Mouse (Mus musculus) kidney, postnatal 0 days (tissue): ENCODE measurements around the gene Mmp17. TPM values are rescaled to one million over a fixed set of nuclear protein-coding genes. Genes with fewer than 3 reads are reported as not detected.

ENCODE experiments used
- ATAC-seq: fragments of 200-750 bp; cut with Nextera tagmentation; replicated peaks from 2 replicates; pipeline ENCODE4 v1.8.0; 2017; ENCODE audit warnings: low read depth, moderate number of reproducible peaks, moderate TSS enrichment, moderate library complexity; ENCODE audit not compliant: low FRiP score
- DNase-seq: peaks from one replicate; pipeline ENCODE4 v3.0.0-alpha.2; 2016; ENCODE audit warnings: low spot score
- H3K27ac ChIP-seq: fragments of 300-500 bp; sonication (generic); 2 replicates; pipeline ENCODE4 v1.5.1; 2014; ENCODE audit warnings: mild to moderate bottlenecking
- H3K27me3 ChIP-seq: fragments of 300-500 bp; sonication (generic); 2 replicates; pipeline ENCODE4 v1.6.1; 2014; ENCODE audit warnings: low read length, mixed read lengths; ENCODE audit not compliant: insufficient read depth
- H3K36me3 ChIP-seq: fragments of 300-500 bp; sonication (generic); 2 replicates; pipeline ENCODE4 v1.6.1; 2014; ENCODE audit warnings: low read length, mixed read lengths; ENCODE audit not compliant: insufficient read depth
- H3K4me1 ChIP-seq: fragments of 300-500 bp; sonication (generic); replicated peaks from 2 replicates; pipeline ENCODE4 v1.6.1; 2014; ENCODE audit warnings: antibody characterized with exemption, low read length, mixed read lengths; ENCODE audit not compliant: insufficient read depth
- H3K4me2 ChIP-seq: fragments of 300-500 bp; sonication (generic); 2 replicates; pipeline ENCODE4 v1.6.1; 2014; ENCODE audit warnings: mild to moderate bottlenecking, low read length, moderate library complexity, mixed read lengths
- H3K4me3 ChIP-seq: fragments of 300-500 bp; sonication (generic); replicated peaks from 2 replicates; pipeline ENCODE4 v1.5.1; 2014; ENCODE audit warnings: low read depth, low read length
- H3K9ac ChIP-seq: fragments of 300-500 bp; sonication (generic); 2 replicates; pipeline ENCODE4 v1.6.1; 2014; ENCODE audit warnings: low read depth, low read length
- H3K9me3 ChIP-seq: fragments of 300-500 bp; sonication (generic); replicated peaks from 2 replicates; pipeline ENCODE4 v1.6.1; 2016; ENCODE audit warnings: low read length, inconsistent platforms, mixed read lengths
- CTCF ChIP-seq: IDR thresholded peaks from 2 replicates; pipeline ENCODE4 v1.5.1; 2016; ENCODE audit warnings: antibody characterized with exemption, low read depth, mild to moderate bottlenecking, moderate library complexity
- WGBS: fragments of 180-500 bp; shearing (Covaris S2); extraction: QIAGEN DNeasy Blood & Tissue Kit; methylation state at CpG from one replicate; pipeline ENCODE4 v1.1.7; 2014; 5-methylcytosine and 5-hydroxymethylcytosine counted together
- polyA plus RNA-seq: library from polyadenylated mRNA; unstranded; fragments of >200 nt; fragmentation: Nextera tagmentation; extraction: Ambion mirVana; gene quantifications from 2 replicates; pipeline ENCODE4 v1.2.1, GENCODE M21; 2015

The Mmp17 gene
- polyA plus RNA-seq, 1 experiment from 2014 or later = 2.0 TPM

- Histone ChIP-seq H3K27ac (no peak overlapping the region), H3K4me1 (peaks cover 7% of the 10 kb centered on the region; the same call in 1 of the 2 replicates), H3K4me2 (peak overlapping the region; percentile 100), H3K4me3 (peak overlapping the region; percentile 76), H3K36me3 (no peaks in the 10 kb centered on the region), H3K9me3 (no peaks in the 10 kb centered on the region), H3K27me3 (no peaks in the 10 kb centered on the region), H3K9ac (peak overlapping the region; percentile 63)
- 0 out of 2 replicates have a peak, but pooled peaks have one; percentile 11 for ATAC-seq
- DNase-seq = peak; percentile 19
- under 1% methylated on average over 69 of the region's 76 CpGs for WGBS
- TF ChIP-seq CTCF = peak; percentile 21
Measured at GRCm38 (mm10) chr5:129584583-129585541, 893 bp downstream of the Mmp17 start.

- Histone ChIP-seq H3K4me2 (peak overlapping the region; percentile 100), H3K9ac (no peak overlapping the region), H3K36me3 (no peaks in the 10 kb centered on the region), H3K4me3 (peak overlapping the region; percentile 76; the same call in 1 of the 2 replicates), H3K27ac (no peak overlapping the region), H3K9me3 (no peaks in the 10 kb centered on the region), H3K4me1 (peaks cover 7% of the 10 kb centered on the region; the same call in 1 of the 2 replicates), H3K27me3 (no peaks in the 10 kb centered on the region)
- ATAC-seq = peak; percentile 41
- TF ChIP-seq CTCF = peak; percentile 97
- 0% methylated on average over 17 of the region's 17 CpGs for WGBS
- DNase-seq = peak; percentile 85
Measured at GRCm38 (mm10) chr5:129586016-129586415, 2.0 kb downstream of the Mmp17 start.

- WGBS = 65% methylated on average over 13 of the region's 13 CpGs
- ATAC-seq = no peak
- no peak overlapping the region for H3K9ac ChIP-seq
Measured at GRCm38 (mm10) chr5:129586471-129586870, 2.5 kb downstream of the Mmp17 start.

GRCm38 (mm10) chr5:129590915-129591314 is 6.9 kb downstream of the Mmp17 start:
- no peaks in the 10 kb centered on the region for H3K27me3 ChIP-seq
- no peak for ATAC-seq
- WGBS = 12% methylated on average over 11 of the region's 11 CpGs
- H3K36me3 ChIP-seq = no peaks in the 10 kb centered on the region
- H3K9ac ChIP-seq = no peak overlapping the region
- DNase-seq = peak; percentile 14
- no peaks in the 10 kb centered on the region for H3K9me3 ChIP-seq
- H3K4me2 ChIP-seq = no peak overlapping the region
- no peak overlapping the region for H3K4me3 ChIP-seq
- no peak overlapping the region for H3K27ac ChIP-seq
- H3K4me1 ChIP-seq = no peaks in the 10 kb centered on the region
- no peak for TF ChIP-seq CTCF

More at GRCm38 (mm10) chr5:129586471-129586870, 2.5 kb downstream of the Mmp17 start:
- no peak overlapping the region for H3K27ac ChIP-seq
- no peak for TF ChIP-seq CTCF
- H3K36me3 ChIP-seq = no peaks in the 10 kb centered on the region
- H3K4me2 ChIP-seq = peak overlapping the region; percentile 100
- H3K27me3 ChIP-seq = no peaks in the 10 kb centered on the region
- 0 out of 2 replicates have a peak overlapping the region, but pooled peaks have one; percentile 13 for H3K4me3 ChIP-seq
- no peaks in the 10 kb centered on the region for H3K9me3 ChIP-seq
- no peak for DNase-seq
- H3K4me1 ChIP-seq = peaks cover 7% of the 10 kb centered on the region; the same call in 1 of the 2 replicates

GRCm38 (mm10) chr5:129594116-129595114 is 10.4 kb downstream of the Mmp17 start:
- peak; percentile 97 for TF ChIP-seq CTCF
- peak; percentile 35; the same call in 1 of the 2 replicates for ATAC-seq
- no peak overlapping the region for H3K4me2 ChIP-seq

More at GRCm38 (mm10) chr5:129594116-129595114, 10.4 kb downstream of the Mmp17 start:
- no peaks in the 10 kb centered on the region for H3K27me3 ChIP-seq
- no peaks in the 10 kb centered on the region for H3K36me3 ChIP-seq
- WGBS = 40% methylated on average over 19 of the region's 19 CpGs
- DNase-seq = peak; percentile 83
- H3K4me3 ChIP-seq = no peak overlapping the region
- H3K4me1 ChIP-seq = no peaks in the 10 kb centered on the region
- no peak overlapping the region for H3K27ac ChIP-seq
- H3K9ac ChIP-seq = no peak overlapping the region
- H3K9me3 ChIP-seq = no peaks in the 10 kb centered on the region
